Mouse (Mus musculus) left cerebral cortex, adult 18-20 months (tissue): Measurements from ENCODE around the gene Akt2. TPM values are rescaled to one million over a fixed set of nuclear protein-coding genes. Genes with fewer than 3 reads are reported as not detected.

Source experiments
- DNase-seq, 2 experiments: peaks; one replicate each; pipeline ENCODE4 v3.0.0; 2021 to 2022; ENCODE audit warnings: low spot score in 2 of 2, mixed read lengths in 1 of 2
- total RNA-seq, 2 experiments: library from RNA; stranded (reverse); gene quantifications; 2 replicates each; pipeline ENCODE4 v1.2.3; 2021

The Akt2 gene
- total RNA-seq, 2 experiments from 2014 or later, result 103 to 113 TPM

GRCm38 (mm10) chr7:27656600-27656999 lies 65.2 kb downstream of the Akt2 start:
- no peak for DNase-seq

GRCm38 (mm10) chr7:27657824-27658395 lies 66.6 kb downstream of the Akt2 start:
- peak in 1 of 2 experiments; percentile 35 for DNase-seq

- no peak for DNase-seq
These were observed 67.6 kb downstream of the Akt2 start for GRCm38 (mm10) chr7:27658712-27659663.

- no peak for DNase-seq
These were observed 70.7 kb downstream of the Akt2 start for GRCm38 (mm10) chr7:27662038-27662437.

- DNase-seq, result no peak
These were observed 81.8 kb downstream of the Akt2 start for GRCm38 (mm10) chr7:27673064-27673574.

GRCm38 (mm10) chr7:27673575-27674131 lies 82.3 kb downstream of the Akt2 start:
- no peak for DNase-seq

- no peak for DNase-seq
These were observed 82.8 kb downstream of the Akt2 start for GRCm38 (mm10) chr7:27674195-27674521.

- peak; percentile 94 to 97 for DNase-seq
These were observed 83.3 kb downstream of the Akt2 start, which contains the start of gene Map3k10 for GRCm38 (mm10) chr7:27674522-27675221. TSS of gene Map3k10 (minus strand) at chr7:27674598.

GRCm38 (mm10) chr7:27675222-27675612 lies 83.9 kb downstream of the Akt2 start:
- DNase-seq, result no peak

- no peak for DNase-seq
These were observed 91.9 kb downstream of the Akt2 start for GRCm38 (mm10) chr7:27683218-27683617.

- DNase-seq, result no peak
These were observed 93.9 kb downstream of the Akt2 start for GRCm38 (mm10) chr7:27685220-27685619.

- DNase-seq, result no peak
These were observed 94.3 kb downstream of the Akt2 start for GRCm38 (mm10) chr7:27685681-27686080.

GRCm38 (mm10) chr7:27687043-27687442 lies 95.7 kb downstream of the Akt2 start:
- DNase-seq, result no peak

GRCm38 (mm10) chr7:27687836-27688235 lies 96.5 kb downstream of the Akt2 start:
- no peak for DNase-seq

GRCm38 (mm10) chr7:27688246-27688788 lies 97.0 kb downstream of the Akt2 start:
- DNase-seq, result no peak

GRCm38 (mm10) chr7:27688815-27689612 lies 97.7 kb downstream of the Akt2 start, which contains the start of gene Zfp607b:
TSS of gene Zfp607b (plus strand) at chr7:27689340.
- DNase-seq, result peak; percentile 91 to 93
